Mouse (Mus musculus) C2C12 (cell line): Measurements from ENCODE around the gene Cdyl.

Source experiments
- CEBPB ChIP-seq: IDR thresholded peaks from one replicate; pipeline ENCODE4 v1.6.1; 2011; ENCODE audit warnings: low read depth, mild to moderate bottlenecking, control low read depth, moderate library complexity
- CTCF ChIP-seq: IDR thresholded peaks from one replicate; pipeline ENCODE4 v1.5.1; 2011; ENCODE audit not compliant: control insufficient read depth, insufficient read depth, insufficient read length
- FOSL1 ChIP-seq: IDR thresholded peaks from one replicate; pipeline ENCODE4 v1.8.0; 2011; ENCODE audit warnings: mild to moderate bottlenecking, low read length; ENCODE audit not compliant: poor library complexity, insufficient read depth, severe bottlenecking
- MAX ChIP-seq: IDR thresholded peaks from one replicate; pipeline ENCODE4 v1.6.1; 2011; ENCODE audit warnings: mild to moderate bottlenecking, control low read depth
- MYOG ChIP-seq: IDR thresholded peaks from one replicate; pipeline ENCODE4 v1.6.1; 2011; ENCODE audit not compliant: control insufficient read depth, insufficient read length; ENCODE audit errors: extremely low read depth
- USF1 ChIP-seq: IDR thresholded peaks from one replicate; pipeline ENCODE4 v1.6.1; 2011; ENCODE audit warnings: low read depth, mild to moderate bottlenecking, control low read depth, moderate library complexity

DNA sequence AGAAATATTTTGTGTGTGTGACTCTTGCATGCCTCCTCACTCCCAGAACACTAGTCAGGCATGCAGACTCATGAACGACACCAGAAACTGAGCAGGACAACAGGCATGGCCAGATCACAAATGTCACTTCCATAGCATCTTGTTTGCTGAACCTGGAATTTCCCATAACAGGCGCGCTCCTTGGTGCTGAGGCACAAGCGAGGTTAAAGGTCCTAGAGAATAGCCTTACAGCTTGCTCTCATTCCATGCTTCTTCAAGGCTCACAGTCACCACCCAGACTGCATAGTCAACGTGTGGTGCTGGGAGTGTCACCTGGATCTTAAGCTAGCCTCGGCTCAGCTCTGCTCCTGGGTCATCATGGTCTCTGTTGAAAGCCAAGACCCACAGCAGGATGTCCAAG, 19.1 kb downstream of the Cdyl start:
- TF ChIP-seq USF1 (no peak), CTCF (no peak), FOSL1 (no peak), MAX (no peak), CEBPB (no peak), MYOG (no peak)
